Mouse (Mus musculus) lung, postnatal 0 days (tissue): Measurements from ENCODE around the gene Atp13a2. TPM values are rescaled to one million over a fixed set of nuclear protein-coding genes. Genes with fewer than 3 reads are reported as not detected.

ENCODE experiments used
- ATAC-seq: fragments of 200-750 bp; cut with Nextera tagmentation; 2 replicates; pipeline ENCODE4 v1.8.0; 2017; ENCODE audit warnings: moderate library complexity
- DNase-seq: peaks from one replicate; pipeline ENCODE4 v3.0.0-alpha.2; 2016; ENCODE audit warnings: low spot score
- H3K27ac ChIP-seq: fragments of 300-500 bp; sonication (generic); 2 replicates; pipeline ENCODE4 v1.5.1; 2014; ENCODE audit warnings: antibody characterized with exemption, mild to moderate bottlenecking, low read length, mixed read lengths
- H3K27me3 ChIP-seq: fragments of 300-500 bp; sonication (generic); replicated peaks from 2 replicates; pipeline ENCODE4 v1.6.1; 2014; ENCODE audit warnings: low read length, mixed read lengths; ENCODE audit not compliant: insufficient read depth
- H3K36me3 ChIP-seq: fragments of 300-500 bp; sonication (generic); 2 replicates; pipeline ENCODE4 v1.6.1; 2014; ENCODE audit warnings: low read length, mixed read lengths; ENCODE audit not compliant: insufficient read depth
- H3K4me1 ChIP-seq: fragments of 300-500 bp; sonication (generic); 2 replicates; pipeline ENCODE4 v1.6.1; 2014; ENCODE audit warnings: antibody characterized with exemption, low read depth, low read length, mixed read lengths; ENCODE audit not compliant: insufficient read depth
- H3K4me2 ChIP-seq: fragments of 300-500 bp; sonication (generic); replicated peaks from 2 replicates; pipeline ENCODE4 v1.6.1; 2014; ENCODE audit warnings: low read depth, mild to moderate bottlenecking, low read length, moderate library complexity, mixed read lengths
- H3K4me3 ChIP-seq: fragments of 300-500 bp; sonication (generic); 2 replicates; pipeline ENCODE4 v1.5.1; 2014; ENCODE audit warnings: low read depth, low read length
- H3K9ac ChIP-seq: fragments of 300-500 bp; sonication (generic); replicated peaks from 2 replicates; pipeline ENCODE4 v1.6.1; 2014; ENCODE audit warnings: low read depth, mild to moderate bottlenecking
- H3K9me3 ChIP-seq: fragments of 300-500 bp; sonication (generic); 2 replicates; pipeline ENCODE4 v1.6.1; 2016; ENCODE audit warnings: low read length, mixed read lengths
- CTCF ChIP-seq: IDR thresholded peaks from 2 replicates; pipeline ENCODE4 v1.5.1; 2016; ENCODE audit warnings: antibody characterized with exemption, mild to moderate bottlenecking
- EP300 ChIP-seq: IDR thresholded peaks from 2 replicates; pipeline ENCODE4 v1.6.1; 2016; ENCODE audit warnings: antibody characterized with exemption, mild to moderate bottlenecking, control low read depth
- WGBS: fragments of 180-500 bp; shearing (Covaris S2); extraction: QIAGEN DNeasy Blood & Tissue Kit; methylation state at CpG from one replicate; pipeline ENCODE4 v1.1.7; 2014; 5-methylcytosine and 5-hydroxymethylcytosine counted together
- polyA plus RNA-seq: library from polyadenylated mRNA; unstranded; fragments of >200 nt; fragmentation: Nextera tagmentation; extraction: Ambion mirVana; gene quantifications from 2 replicates; pipeline ENCODE4 v1.2.1, GENCODE M21; 2015

Atp13a2 gene
- polyA plus RNA-seq, 1 experiment from 2014 or later: 34.2 TPM

- H3K9me3 ChIP-seq: no peaks in the 10 kb centered on the region
- DNase-seq (no peak), ATAC-seq (no peak)
- H3K36me3 ChIP-seq: no peaks in the 10 kb centered on the region
- H3K27me3 ChIP-seq: no peaks in the 10 kb centered on the region
- WGBS: 12% methylated on average over 17 of the region's 17 CpGs
- no peak overlapping the region for H3K27ac ChIP-seq
- H3K4me2 ChIP-seq: peak overlapping the region; percentile 63
- no peak for TF ChIP-seq EP300
- no peak for TF ChIP-seq CTCF
- H3K4me1 ChIP-seq: peaks cover 6% of the 10 kb centered on the region; the same call in 1 of the 2 replicates
- no peak overlapping the region for H3K9ac ChIP-seq
- peak overlapping the region; percentile 31 for H3K4me3 ChIP-seq
These were observed 29.5 kb upstream of the Atp13a2 start for GRCm38 (mm10) chr4:140957131-140957702.

GRCm38 (mm10) chr4:140957725-140958124 lies 28.9 kb upstream of the Atp13a2 start:
- H3K27me3 ChIP-seq: no peaks in the 10 kb centered on the region
- H3K36me3 ChIP-seq: no peaks in the 10 kb centered on the region
- ATAC-seq (peak; percentile 18; the same call in 1 of the 2 replicates), DNase-seq (peak; percentile 84)
- no peak overlapping the region; the same call in 1 of the 2 replicates for H3K9ac ChIP-seq
- under 1% methylated on average over 13 of the region's 13 CpGs for WGBS
- TF ChIP-seq EP300: no peak
- TF ChIP-seq CTCF: peak; percentile 96
- no peak overlapping the region for H3K27ac ChIP-seq
- peak overlapping the region; percentile 31 for H3K4me3 ChIP-seq
- H3K9me3 ChIP-seq: no peaks in the 10 kb centered on the region
- peaks cover 11% of the 10 kb centered on the region; the same call in 1 of the 2 replicates for H3K4me1 ChIP-seq
- H3K4me2 ChIP-seq: peak overlapping the region; percentile 63

- Histone ChIP-seq H3K4me1 (peaks cover 11% of the 10 kb centered on the region; the same call in 1 of the 2 replicates), H3K36me3 (no peaks in the 10 kb centered on the region), H3K9me3 (no peaks in the 10 kb centered on the region), H3K4me3 (no peak overlapping the region), H3K27ac (no peak overlapping the region), H3K9ac (no peak overlapping the region), H3K27me3 (no peaks in the 10 kb centered on the region), H3K4me2 (no peak overlapping the region)
- TF ChIP-seq EP300: no peak
- no peak for TF ChIP-seq CTCF
- DNase-seq (no peak), ATAC-seq (no peak)
- WGBS: 57% methylated on average over 6 of the region's 6 CpGs
These were observed 28.4 kb upstream of the Atp13a2 start for GRCm38 (mm10) chr4:140958319-140958718.

- Histone ChIP-seq H3K4me1 (peaks cover 11% of the 10 kb centered on the region; the same call in 1 of the 2 replicates), H3K27me3 (no peaks in the 10 kb centered on the region), H3K27ac (no peak overlapping the region), H3K9me3 (no peaks in the 10 kb centered on the region), H3K9ac (no peak overlapping the region), H3K4me3 (no peak overlapping the region), H3K36me3 (no peaks in the 10 kb centered on the region), H3K4me2 (no peak overlapping the region)
- TF ChIP-seq EP300 (no peak), CTCF (no peak)
- ATAC-seq (no peak), DNase-seq (no peak)
- 77% methylated on average over 7 of the region's 7 CpGs for WGBS
These were observed 27.5 kb upstream of the Atp13a2 start for GRCm38 (mm10) chr4:140959128-140959679.

- Histone ChIP-seq H3K27ac (no peak overlapping the region), H3K9ac (no peak overlapping the region), H3K4me1 (peaks cover 11% of the 10 kb centered on the region; the same call in 1 of the 2 replicates), H3K27me3 (no peaks in the 10 kb centered on the region), H3K4me2 (no peak overlapping the region), H3K36me3 (no peaks in the 10 kb centered on the region), H3K4me3 (no peak overlapping the region), H3K9me3 (no peaks in the 10 kb centered on the region)
- no peak for DNase-seq
- WGBS: 77% methylated on average over 10 of the region's 10 CpGs
- TF ChIP-seq CTCF: no peak
- TF ChIP-seq EP300: no peak
- no peak for ATAC-seq
These were observed 26.8 kb upstream of the Atp13a2 start for GRCm38 (mm10) chr4:140959715-140960479.

- Histone ChIP-seq H3K9ac (peak within 1 kb of the TSS; percentile 93), H3K4me2 (peak within 1 kb of the TSS; percentile 91), H3K36me3 (no peaks in the 10 kb centered on the region), H3K4me3 (peak within 1 kb of the TSS; percentile 88), H3K4me1 (peaks cover 11% of the 10 kb centered on the region; the same call in 1 of the 2 replicates), H3K27me3 (no peaks in the 10 kb centered on the region), H3K9me3 (no peaks in the 10 kb centered on the region), H3K27ac (peak within 1 kb of the TSS; percentile 82)
- no peak for TF ChIP-seq CTCF
- peak; percentile 28; the same call in 1 of the 2 replicates for TF ChIP-seq EP300
- DNase-seq (peak; percentile 99), ATAC-seq (peak; percentile 98)
- 2% methylated on average over 36 of the region's 37 CpGs for WGBS
These were observed 25.7 kb upstream of the Atp13a2 start, which contains the start of gene Sdhb for GRCm38 (mm10) chr4:140960781-140961466. Gene Sdhb, plus strand, starts transcription at chr4:140961203.
